Mouse (Mus musculus) cortical plate, adult 2 months (tissue): ENCODE data around the gene Ffar1.

Experiments used
- CTCF ChIP-seq: fragments of 200-500 bp; IDR thresholded peaks from 2 replicates; pipeline ENCODE4 v1.5.1; 2011; ENCODE audit warnings: mild to moderate bottlenecking, control low read depth, low read length; ENCODE audit not compliant: insufficient read depth; ENCODE audit errors: extremely low read depth
- POLR2A ChIP-seq: fragments of 200-500 bp; IDR thresholded peaks from 2 replicates; pipeline ENCODE4 v1.6.1; 2011; ENCODE audit warnings: mild to moderate bottlenecking, low read length, control low read depth; ENCODE audit not compliant: insufficient read depth; ENCODE audit errors: extremely low read depth

GRCm38 (mm10) chr7:30890681-30891080, 29.3 kb upstream of the Ffar1 start:
- no peak for TF ChIP-seq POLR2A
- TF ChIP-seq CTCF: no peak
